Mouse (Mus musculus): ENCODE results near the gene Gm12216. TPM values are rescaled to one million over a fixed set of nuclear protein-coding genes. Genes with fewer than 3 reads are reported as not detected.
A peak's percentile ranks its signal among the peaks of the same experiment; 100 is the strongest.
"Not testable (repeated sequence)": the region's sequence is repeated elsewhere in the genome, so short reads cannot be mapped to it uniquely, and the experiment has no call there.

The Gm12216 gene
- polyA plus RNA-seq, 1 experiment from 2014 or later: 0.63 TPM

- no peak overlapping the region for H3K4me2 ChIP-seq (ENCODE audit: low read depth, low read length)
- no peak overlapping the region for H3K4me3 ChIP-seq (ENCODE audit: low read depth, low read length)
- 0 out of 2 replicates have a peak, but pooled peaks cover 6% of the 10 kb centered on the region for H3K27me3 ChIP-seq (replicated peaks; ENCODE audit: control insufficient read depth, insufficient read depth, low read length)
- no peaks in the 10 kb centered on the region for H3K36me3 ChIP-seq (ENCODE audit: control insufficient read depth, insufficient read depth, low read length)
- DNase-seq (ENCODE audit: low spot score) (no peak), ATAC-seq (ENCODE audit: low read depth) (no peak)
- peaks cover 52% of the 10 kb centered on the region for H3K4me1 ChIP-seq (ENCODE audit: control insufficient read depth, insufficient read depth, low read length)
- 68% methylated on average over 5 of the region's 5 CpGs for WGBS
- H3K9me3 ChIP-seq (ENCODE audit: control insufficient read depth, low read length): no peaks in the 10 kb centered on the region
- H3K9ac ChIP-seq (ENCODE audit: low read depth, low read length): no peak overlapping the region
- 0 out of 2 replicates have a peak overlapping the region, but pooled peaks have one; percentile 40 for H3K27ac ChIP-seq (replicated peaks; ENCODE audit: low read depth, low read length)
Measured at GRCm38 (mm10) chr11:53761284-53761683, 97.8 kb downstream of the Gm12216 start.

- Histone ChIP-seq H3K9ac (ENCODE audit: low read depth, low read length) (peak overlapping the region; percentile 19; the same call in 1 of the 2 replicates), H3K27ac (replicated peaks; ENCODE audit: low read depth, low read length) (peak overlapping the region; percentile 11; the same call in 1 of the 2 replicates), H3K4me3 (ENCODE audit: low read depth, low read length) (no peak overlapping the region)
Measured at GRCm38 (mm10) chr11:53759545-53760406, 99.3 kb downstream of the Gm12216 start.

GRCm38 (mm10) chr11:53758791-53759351 lies 100.2 kb downstream of the Gm12216 start:
- Histone ChIP-seq H3K4me2 (ENCODE audit: low read depth, low read length) (no peak overlapping the region), H3K36me3 (ENCODE audit: control insufficient read depth, insufficient read depth, low read length) (no peaks in the 10 kb centered on the region), H3K4me3 (ENCODE audit: low read depth, low read length) (no peak overlapping the region), H3K4me1 (ENCODE audit: control insufficient read depth, insufficient read depth, low read length) (peaks cover 44% of the 10 kb centered on the region), H3K9ac (ENCODE audit: low read depth, low read length) (no peak overlapping the region), H3K27me3 (replicated peaks; ENCODE audit: control insufficient read depth, insufficient read depth, low read length) (0 out of 2 replicates have a peak, but pooled peaks cover 6% of the 10 kb centered on the region), H3K9me3 (ENCODE audit: control insufficient read depth, low read length) (no peaks in the 10 kb centered on the region), H3K27ac (replicated peaks; ENCODE audit: low read depth, low read length) (0 out of 2 replicates have a peak overlapping the region, but pooled peaks have one; percentile 28)
- ATAC-seq (ENCODE audit: low read depth): no peak
- 36% methylated on average over 6 of the region's 6 CpGs for WGBS
- peak; percentile 36 for DNase-seq (ENCODE audit: low spot score)

More at GRCm38 (mm10) chr11:53759545-53760406, 99.3 kb downstream of the Gm12216 start:
- Histone ChIP-seq H3K4me2 (ENCODE audit: low read depth, low read length) (peak overlapping the region; percentile 16), H3K9me3 (ENCODE audit: control insufficient read depth, low read length) (no peaks in the 10 kb centered on the region), H3K36me3 (ENCODE audit: control insufficient read depth, insufficient read depth, low read length) (no peaks in the 10 kb centered on the region), H3K27me3 (replicated peaks; ENCODE audit: control insufficient read depth, insufficient read depth, low read length) (0 out of 2 replicates have a peak, but pooled peaks cover 6% of the 10 kb centered on the region), H3K4me1 (ENCODE audit: control insufficient read depth, insufficient read depth, low read length) (peaks cover 52% of the 10 kb centered on the region)
- ATAC-seq (ENCODE audit: low read depth): peak; percentile 9; the same call in 1 of the 2 replicates
- peak; percentile 75 for DNase-seq (ENCODE audit: low spot score)
- WGBS: 12% methylated on average over 22 of the region's 22 CpGs

GRCm38 (mm10) chr11:53758033-53758432 lies 101.0 kb downstream of the Gm12216 start:
- H3K36me3 ChIP-seq (ENCODE audit: control insufficient read depth, insufficient read depth, low read length); H3K27ac ChIP-seq (replicated peaks; ENCODE audit: low read depth, low read length); H3K9ac ChIP-seq (ENCODE audit: low read depth, low read length); DNase-seq (ENCODE audit: low spot score); H3K4me3 ChIP-seq (ENCODE audit: low read depth, low read length); H3K4me2 ChIP-seq (ENCODE audit: low read depth, low read length); H3K9me3 ChIP-seq (ENCODE audit: control insufficient read depth, low read length); H3K27me3 ChIP-seq (replicated peaks; ENCODE audit: control insufficient read depth, insufficient read depth, low read length); ATAC-seq (ENCODE audit: low read depth): not testable (repeated sequence)
- peaks cover 36% of the 10 kb centered on the region for H3K4me1 ChIP-seq (ENCODE audit: control insufficient read depth, insufficient read depth, low read length)
- 78% methylated on average over 9 of the region's 9 CpGs for WGBS

- no peak overlapping the region for H3K4me2 ChIP-seq (ENCODE audit: low read depth, low read length)
- H3K36me3 ChIP-seq (ENCODE audit: control insufficient read depth, insufficient read depth, low read length): no peaks in the 10 kb centered on the region
- ATAC-seq (ENCODE audit: low read depth): no peak
- DNase-seq (ENCODE audit: low spot score): no peak
- H3K4me1 ChIP-seq (ENCODE audit: control insufficient read depth, insufficient read depth, low read length): peaks cover 32% of the 10 kb centered on the region
- WGBS: 86% methylated on average over 4 of the region's 4 CpGs
- no peak overlapping the region for H3K9ac ChIP-seq (ENCODE audit: low read depth, low read length)
- no peaks in the 10 kb centered on the region for H3K9me3 ChIP-seq (ENCODE audit: control insufficient read depth, low read length)
- H3K27ac ChIP-seq (replicated peaks; ENCODE audit: low read depth, low read length): no peak overlapping the region
- H3K27me3 ChIP-seq (replicated peaks; ENCODE audit: control insufficient read depth, insufficient read depth, low read length): 0 out of 2 replicates have a peak, but pooled peaks cover 6% of the 10 kb centered on the region
- no peak overlapping the region for H3K4me3 ChIP-seq (ENCODE audit: low read depth, low read length)
Measured at GRCm38 (mm10) chr11:53757612-53758011, 101.4 kb downstream of the Gm12216 start.

- Histone ChIP-seq H3K27me3 (replicated peaks; ENCODE audit: control insufficient read depth, insufficient read depth, low read length) (no peaks in the 10 kb centered on the region), H3K9ac (ENCODE audit: low read depth, low read length) (no peak overlapping the region), H3K4me2 (ENCODE audit: low read depth, low read length) (no peak overlapping the region), H3K9me3 (ENCODE audit: control insufficient read depth, low read length) (no peaks in the 10 kb centered on the region), H3K4me1 (ENCODE audit: control insufficient read depth, insufficient read depth, low read length) (peaks cover 18% of the 10 kb centered on the region), H3K4me3 (ENCODE audit: low read depth, low read length) (no peak overlapping the region), H3K27ac (replicated peaks; ENCODE audit: low read depth, low read length) (no peak overlapping the region), H3K36me3 (ENCODE audit: control insufficient read depth, insufficient read depth, low read length) (no peaks in the 10 kb centered on the region)
- ATAC-seq (ENCODE audit: low read depth) (no peak), DNase-seq (ENCODE audit: low spot score) (no peak)
- WGBS: 79% methylated on average over 12 of the region's 12 CpGs
Measured at GRCm38 (mm10) chr11:53755011-53755595, 104.0 kb downstream of the Gm12216 start.

- Histone ChIP-seq H3K27me3 (replicated peaks; ENCODE audit: control insufficient read depth, insufficient read depth, low read length) (no peaks in the 10 kb centered on the region), H3K4me3 (ENCODE audit: low read depth, low read length) (no peak overlapping the region), H3K9ac (ENCODE audit: low read depth, low read length) (no peak overlapping the region), H3K9me3 (ENCODE audit: control insufficient read depth, low read length) (no peaks in the 10 kb centered on the region), H3K4me1 (ENCODE audit: control insufficient read depth, insufficient read depth, low read length) (no peaks in the 10 kb centered on the region), H3K27ac (replicated peaks; ENCODE audit: low read depth, low read length) (no peak overlapping the region), H3K36me3 (ENCODE audit: control insufficient read depth, insufficient read depth, low read length) (no peaks in the 10 kb centered on the region), H3K4me2 (ENCODE audit: low read depth, low read length) (no peak overlapping the region)
- no peak for ATAC-seq (ENCODE audit: low read depth)
- WGBS: 44% methylated on average over 5 of the region's 5 CpGs
- DNase-seq (ENCODE audit: low spot score): no peak
Measured at GRCm38 (mm10) chr11:53749716-53750352, 109.2 kb downstream of the Gm12216 start.

GRCm38 (mm10) chr11:53749306-53749705 lies 109.8 kb downstream of the Gm12216 start:
- no peak for ATAC-seq (ENCODE audit: low read depth)
- Histone ChIP-seq H3K9ac (ENCODE audit: low read depth, low read length) (no peak overlapping the region), H3K36me3 (ENCODE audit: control insufficient read depth, insufficient read depth, low read length) (no peaks in the 10 kb centered on the region), H3K27ac (replicated peaks; ENCODE audit: low read depth, low read length) (no peak overlapping the region), H3K4me1 (ENCODE audit: control insufficient read depth, insufficient read depth, low read length) (no peaks in the 10 kb centered on the region), H3K27me3 (replicated peaks; ENCODE audit: control insufficient read depth, insufficient read depth, low read length) (no peaks in the 10 kb centered on the region), H3K4me2 (ENCODE audit: low read depth, low read length) (no peak overlapping the region), H3K9me3 (ENCODE audit: control insufficient read depth, low read length) (no peaks in the 10 kb centered on the region), H3K4me3 (ENCODE audit: low read depth, low read length) (no peak overlapping the region)
- peak; percentile 31 for DNase-seq (ENCODE audit: low spot score)
- 51% methylated on average over 4 of the region's 4 CpGs for WGBS
